Mouse (Mus musculus) gastrocnemius, postnatal 14 days (tissue): ENCODE results near the gene Shc3. TPM values are rescaled to one million over a fixed set of nuclear protein-coding genes. Genes with fewer than 3 reads are reported as not detected.

Experiments used
- DNase-seq: peaks from one replicate; pipeline ENCODE4 v3.0.0; 2021; ENCODE audit warnings: mixed read lengths
- intact Hi-C: fragments of 180-260 bp; cut with DNase I; formaldehyde crosslinking; loops from one replicate; pipeline ENCODE4 v1.15.1; 2025; ENCODE audit warnings: low total_unique reads
- total RNA-seq, 2 experiments: library from RNA; stranded (reverse); gene quantifications; 2 replicates each; pipeline ENCODE4 v1.2.3; 2021

The Shc3 gene
- total RNA-seq, 2 experiments from 2014 or later, result 1.4 to 2.2 TPM

DNA sequence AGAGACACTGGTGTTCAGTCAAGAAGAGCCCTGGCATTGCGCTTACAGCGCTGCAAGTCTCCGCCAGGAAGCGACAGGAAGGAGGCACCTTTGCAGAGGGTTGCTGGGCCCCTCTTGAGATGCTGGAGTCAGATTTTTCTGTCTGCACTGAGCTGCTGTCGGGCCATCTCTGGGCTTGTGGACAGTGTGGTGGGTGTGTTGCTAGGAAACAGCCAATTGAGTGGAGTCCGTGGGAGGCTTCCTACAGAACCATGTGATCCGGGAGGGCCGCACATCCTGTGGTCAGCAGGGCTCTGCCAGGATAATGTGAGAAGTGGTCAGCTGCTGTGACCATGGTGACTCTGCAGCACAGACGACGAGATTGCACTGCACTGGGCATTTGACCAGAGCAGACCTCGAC is 4.6 kb upstream of the Shc3 start:
- intact Hi-C loops, result no loop called here
- peak; percentile 37 for DNase-seq

DNA sequence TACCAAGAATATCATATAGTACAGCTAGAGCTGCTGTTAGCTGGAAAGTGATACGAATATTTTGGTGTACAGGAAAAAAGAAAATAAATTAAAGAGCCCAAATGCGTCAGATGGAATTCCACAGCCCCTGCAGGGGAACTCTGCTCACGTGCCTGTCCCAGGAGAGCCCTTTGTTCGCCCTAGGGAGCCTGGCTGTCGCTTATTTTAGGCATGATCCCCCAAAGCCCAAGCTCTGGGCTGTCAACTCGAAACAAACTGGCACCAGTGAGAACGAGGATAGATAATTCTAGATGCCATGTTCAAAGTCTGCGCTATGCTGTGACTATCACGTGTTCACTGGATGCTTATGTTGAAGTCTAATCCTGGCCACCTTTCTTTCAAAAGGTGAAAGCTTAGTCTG is 892 bp upstream of the Shc3 start:
- intact Hi-C loops, result no loop called here
- no peak for DNase-seq

DNA sequence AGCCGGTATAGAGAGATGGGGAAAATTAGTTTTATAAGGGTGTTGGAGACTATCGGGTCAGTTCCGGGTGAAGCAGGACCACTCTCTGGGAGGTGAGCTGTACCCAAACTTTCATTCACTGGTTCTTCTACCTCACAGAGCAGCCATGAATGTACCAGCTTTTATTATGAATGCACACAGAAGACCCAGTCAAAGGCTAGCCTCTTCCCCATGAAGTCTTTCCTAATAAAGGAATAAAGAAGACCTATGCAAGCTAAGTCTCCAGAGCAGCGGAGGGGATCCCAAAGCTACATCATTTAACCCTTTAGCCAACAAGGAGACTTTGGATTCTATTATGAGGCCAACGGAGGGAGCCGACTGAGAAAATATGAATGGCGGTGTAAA is 458 bp upstream of the Shc3 start:
- intact Hi-C loops, result no loop called here
- DNase-seq, result no peak

DNA sequence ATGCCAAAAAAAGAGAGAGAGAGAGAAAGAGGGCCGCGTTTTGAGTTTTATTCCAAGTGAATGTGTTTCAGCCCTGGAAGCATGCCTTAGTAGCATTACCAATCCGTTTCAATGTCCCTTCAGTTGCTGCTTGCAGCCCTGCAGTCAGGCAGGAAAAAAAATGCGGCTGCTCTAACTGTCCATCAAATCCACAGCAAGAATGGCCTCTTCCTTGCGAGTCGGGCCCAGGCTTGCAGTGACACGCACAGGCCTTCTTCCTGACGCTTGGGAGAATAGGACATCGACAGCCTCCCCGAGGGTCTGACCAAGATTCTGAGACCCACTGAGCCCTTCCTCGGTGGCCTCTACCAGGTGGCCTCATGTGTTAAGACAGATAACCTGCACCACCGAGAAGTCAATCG is 718 bp downstream of the Shc3 start:
- no peak for DNase-seq
- intact Hi-C loops, result no loop called here

DNA sequence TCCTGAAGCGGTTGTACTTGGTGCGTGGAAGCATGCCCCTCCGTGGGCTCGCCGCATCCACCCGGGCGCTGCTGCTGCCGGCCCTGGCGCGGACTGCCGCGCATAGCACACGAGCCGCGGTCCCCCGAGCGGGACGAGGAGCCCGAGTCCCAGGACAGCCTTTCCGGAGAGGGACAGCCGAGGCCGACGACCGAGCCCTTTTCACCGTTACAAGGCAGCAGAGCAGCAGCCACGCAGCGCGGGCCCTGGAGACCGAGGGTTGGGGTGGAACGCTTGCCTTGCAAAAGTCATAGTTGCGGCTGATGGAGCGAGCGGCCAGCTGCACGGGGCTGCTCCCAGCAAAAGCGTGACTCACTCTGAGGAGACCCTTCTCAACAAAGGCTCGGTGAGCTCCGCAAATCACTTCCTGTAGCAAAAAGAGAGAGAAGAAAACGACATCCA is 1.8 kb downstream of the Shc3 start:
- DNase-seq, result peak; percentile 28
- intact Hi-C loops, result no loop called here

DNA sequence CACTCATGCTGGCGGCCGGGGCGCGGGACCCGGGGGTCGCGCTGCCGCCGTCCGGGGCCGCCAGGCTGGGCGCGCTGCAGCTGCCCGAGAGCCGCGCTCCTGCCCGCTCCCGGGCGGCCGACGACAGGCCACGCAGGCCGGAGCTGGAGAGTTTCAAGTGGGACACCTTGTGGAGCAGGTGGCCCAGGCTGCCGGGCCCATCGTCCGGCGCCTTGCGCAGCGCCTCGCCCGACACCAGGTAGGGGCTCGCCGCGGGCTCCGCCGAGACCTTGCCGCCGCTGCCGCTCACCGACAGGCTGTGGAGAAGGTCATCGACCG is 2.2 kb downstream of the Shc3 start:
- DNase-seq, result no peak
- intact Hi-C loops, result no loop called here

DNA sequence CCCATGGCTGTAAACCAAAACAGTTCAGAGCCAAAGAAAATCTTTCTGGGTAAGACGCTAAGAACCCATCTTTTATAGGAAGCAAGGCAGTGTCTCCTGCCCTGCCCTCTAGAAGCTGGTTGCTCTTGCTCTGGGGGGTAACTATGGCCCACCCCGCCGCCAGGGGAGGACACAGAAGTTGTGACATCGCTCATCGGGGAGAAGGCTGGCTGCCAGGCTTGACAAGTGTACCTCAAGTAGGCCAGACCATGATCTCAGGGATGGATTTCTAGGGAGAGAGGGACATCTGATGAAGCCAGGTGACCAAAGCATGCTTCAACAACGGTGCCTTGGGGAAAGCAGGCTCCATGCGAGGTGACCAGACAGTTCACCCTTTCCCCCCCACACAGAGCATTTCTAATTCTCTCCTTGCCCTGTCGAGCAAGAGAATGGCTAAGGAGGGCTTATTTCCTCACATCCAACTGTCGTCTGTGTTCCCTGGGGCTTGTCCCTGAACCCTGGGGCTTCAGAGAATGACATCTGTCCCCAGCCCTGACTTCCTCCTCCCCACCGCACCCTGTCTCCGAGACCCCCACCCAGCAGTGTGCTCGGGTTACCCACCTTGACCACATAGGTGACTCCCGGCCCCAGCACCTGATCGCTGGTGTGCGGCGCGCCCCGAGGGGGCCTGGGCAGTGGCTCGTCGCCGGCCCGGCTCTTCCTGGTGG is 2.7 kb downstream of the Shc3 start:
- no peak for DNase-seq
- intact Hi-C loops, result no loop called here

DNA sequence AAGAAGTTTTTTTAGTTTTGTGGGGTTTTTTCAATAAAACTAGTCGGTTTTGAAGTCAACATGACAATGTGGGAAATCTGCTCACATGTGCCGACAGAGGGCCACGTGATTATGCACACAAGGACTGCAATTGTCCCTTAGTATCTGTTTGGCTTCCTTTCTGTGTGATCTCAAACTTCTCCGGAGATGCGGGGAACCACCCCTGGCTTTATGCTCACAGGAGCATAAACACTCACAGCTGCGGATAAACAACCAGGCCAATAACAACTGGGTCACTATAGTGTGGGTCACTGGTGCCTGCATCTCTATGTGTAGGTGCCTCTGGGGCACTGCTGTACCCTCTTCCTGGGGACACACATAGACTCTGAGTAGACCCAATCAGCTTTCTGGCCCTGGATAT is 4.5 kb downstream of the Shc3 start:
- DNase-seq, result no peak
- intact Hi-C loops, result no loop called here

DNA sequence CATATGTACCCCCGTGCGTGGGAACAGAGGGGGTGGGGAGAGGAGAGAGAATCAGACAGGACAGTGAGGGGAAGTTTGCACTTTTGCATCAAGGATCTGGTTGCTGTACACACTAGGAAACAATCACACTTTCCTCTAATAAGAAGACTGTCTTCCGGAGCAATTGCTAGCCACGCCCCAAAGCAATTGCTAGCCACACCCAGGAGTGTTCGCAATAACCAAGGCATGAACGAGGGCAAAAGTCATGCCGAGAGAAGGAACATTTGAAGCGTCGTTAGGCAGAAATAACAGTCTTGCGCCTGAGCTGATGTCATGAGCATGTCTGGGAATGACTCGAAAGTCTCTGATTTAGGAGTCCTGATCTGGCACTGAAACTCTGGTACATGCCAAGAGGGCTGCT is 15.9 kb downstream of the Shc3 start:
- intact Hi-C loops, result no loop called here
- no peak for DNase-seq

DNA sequence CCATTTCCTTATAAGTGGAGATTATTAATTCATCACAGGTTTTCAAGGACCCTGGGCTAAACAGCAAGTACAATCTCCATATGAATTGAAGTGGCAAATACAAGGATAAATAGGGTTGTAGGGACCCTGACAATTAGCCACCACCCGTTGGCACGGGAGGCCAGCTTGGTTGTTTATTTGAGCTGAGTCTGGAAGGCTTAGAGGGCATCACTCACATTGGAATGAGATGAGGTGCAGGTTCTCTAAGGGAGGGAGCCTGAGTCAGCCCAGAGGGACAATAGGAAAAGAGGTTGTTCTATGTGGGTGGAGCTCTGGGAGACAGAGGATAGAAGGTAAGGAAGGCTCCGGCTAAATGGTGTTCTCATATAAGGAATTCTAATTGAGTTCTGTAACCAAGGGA is 17.0 kb downstream of the Shc3 start:
- intact Hi-C loops, result no loop called here
- no peak for DNase-seq

DNA sequence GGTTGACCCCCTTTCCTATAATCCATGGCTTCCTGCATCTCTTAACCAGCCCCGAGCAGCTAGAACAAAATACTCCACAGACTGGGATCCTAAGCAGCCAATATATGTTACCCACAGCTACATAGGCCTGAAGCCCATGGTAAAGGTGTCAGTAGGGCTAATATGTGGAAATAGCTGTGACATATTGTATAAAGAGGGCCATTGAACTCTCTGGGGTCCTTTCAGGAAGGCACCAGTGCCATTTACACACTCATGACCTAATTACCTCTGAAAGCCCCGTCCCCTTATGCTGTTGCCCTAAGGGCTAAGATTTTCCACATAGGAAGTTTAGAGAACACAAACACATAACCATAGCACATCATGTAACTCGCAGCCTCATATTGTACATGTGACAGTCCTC is 17.4 kb downstream of the Shc3 start:
- DNase-seq, result no peak
- intact Hi-C loops, result no loop called here

DNA sequence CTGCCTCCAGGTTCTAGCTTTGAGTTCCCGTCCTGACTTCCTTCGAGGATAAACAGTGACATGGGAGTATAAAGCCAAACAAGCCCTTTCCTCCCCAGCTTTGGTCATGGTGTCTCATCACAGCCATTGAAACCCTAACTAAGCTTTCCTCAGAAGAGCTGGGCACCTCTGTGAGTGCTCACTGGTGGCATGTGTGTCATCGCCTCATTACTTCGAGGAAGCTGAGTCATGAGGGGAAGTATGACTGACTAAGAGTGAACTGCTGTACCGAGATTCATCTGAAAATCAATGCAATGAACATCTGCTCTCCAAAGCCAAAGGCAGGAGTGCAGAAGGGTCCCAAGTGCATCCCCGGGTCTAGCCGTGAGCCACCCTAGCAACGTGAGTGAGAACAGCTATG is 29.4 kb downstream of the Shc3 start:
- DNase-seq, result no peak
- intact Hi-C loops, result no loop called here

DNA sequence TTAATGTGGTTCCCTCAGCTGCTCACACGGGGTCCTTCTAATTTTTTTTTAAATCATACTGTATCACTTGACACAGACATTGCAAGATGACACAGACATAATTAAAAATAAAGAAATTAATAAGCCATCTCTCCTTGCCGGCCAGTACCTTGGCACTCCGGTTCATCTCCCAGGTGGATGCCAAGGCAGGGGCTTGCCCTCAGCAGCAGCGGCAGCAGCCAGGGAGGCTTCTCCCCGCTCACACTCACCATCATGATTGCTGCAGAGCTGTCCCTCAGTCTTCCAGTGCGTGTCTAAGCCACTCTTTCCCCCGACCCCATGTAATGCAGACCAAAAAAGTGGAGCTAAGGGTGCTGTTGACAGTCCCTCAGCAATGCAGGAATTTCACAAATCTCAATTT is 33.9 kb downstream of the Shc3 start:
- DNase-seq, result no peak
- intact Hi-C loops, result no loop called here

DNA sequence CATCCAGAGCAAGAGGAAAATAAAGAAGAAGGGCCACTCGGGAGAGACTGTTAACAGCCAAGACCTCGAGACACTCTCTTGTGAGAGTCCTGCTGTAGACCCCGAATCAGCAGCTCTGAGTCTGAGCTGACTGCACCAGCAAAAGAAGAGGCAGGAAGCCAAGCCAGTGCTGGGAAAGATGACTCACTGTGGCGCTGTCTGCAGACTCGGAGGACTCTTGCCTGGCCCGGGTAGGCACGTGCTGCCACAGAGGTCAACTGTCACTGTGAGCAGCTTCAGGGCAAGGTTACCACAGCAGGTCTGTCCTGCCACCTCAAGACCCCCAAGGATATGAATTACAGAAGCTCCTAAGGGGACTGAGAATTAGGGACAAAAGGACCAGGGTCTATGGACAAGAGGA is 42.7 kb downstream of the Shc3 start:
- intact Hi-C loops, result no loop called here
- DNase-seq, result peak; percentile 44

DNA sequence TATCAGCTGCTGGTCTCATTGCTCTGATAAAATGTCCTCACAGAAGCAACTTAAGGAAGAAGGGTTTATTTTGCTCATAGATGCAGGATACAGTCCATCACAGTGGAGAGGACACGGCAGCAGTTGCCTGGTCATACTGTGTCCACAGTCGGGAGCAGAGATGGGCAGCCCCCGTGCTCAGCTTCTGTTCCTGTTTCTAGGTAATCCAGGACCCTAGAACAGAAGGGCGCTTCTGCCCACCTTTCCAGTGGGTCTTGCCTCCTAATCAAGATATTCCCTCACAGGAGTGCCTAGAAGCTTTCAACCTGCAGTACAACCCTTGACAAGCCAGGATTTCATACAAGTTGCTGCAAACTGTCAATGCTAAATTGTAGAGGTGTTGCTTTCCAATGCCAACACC is 44.9 kb downstream of the Shc3 start:
- intact Hi-C loops, result no loop called here
- DNase-seq, result no peak

DNA sequence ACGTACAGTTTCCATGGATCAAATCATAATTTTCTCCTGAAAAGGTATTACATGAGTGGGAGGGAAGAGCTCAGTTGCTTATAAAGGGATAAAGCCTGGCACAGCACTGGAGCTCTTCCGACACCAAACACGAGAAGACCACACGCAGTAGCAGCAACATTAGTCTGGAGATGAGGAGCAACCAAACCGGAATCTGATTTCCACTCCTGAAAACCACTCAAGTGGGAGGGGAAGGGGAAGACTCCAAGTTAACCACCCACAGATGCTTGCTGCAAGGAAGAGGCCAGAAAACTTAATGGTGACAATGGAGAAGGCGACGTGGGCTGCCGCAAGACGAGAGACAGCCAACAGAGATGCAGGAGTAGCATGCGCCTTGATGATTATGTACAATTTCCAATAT is 45.9 kb downstream of the Shc3 start:
- intact Hi-C loops, result no loop called here
- no peak for DNase-seq

DNA sequence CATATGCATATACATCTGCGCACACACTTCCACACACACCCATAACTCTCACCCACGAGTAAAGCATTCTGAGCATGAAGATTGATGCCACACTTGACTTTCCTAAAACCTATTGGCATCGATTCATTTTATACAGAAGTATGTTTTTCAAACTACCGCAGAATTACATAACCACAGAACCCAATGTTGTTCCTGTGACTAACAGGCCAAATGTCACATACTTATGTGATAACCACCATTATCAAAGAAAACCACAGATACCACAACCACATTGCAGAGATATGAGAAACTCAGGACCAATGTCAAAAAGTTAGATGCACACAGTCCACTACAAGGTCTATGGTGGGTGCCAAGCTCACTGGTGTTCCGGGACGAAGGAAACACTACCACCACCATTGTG is 50.3 kb downstream of the Shc3 start:
- no peak for DNase-seq
- intact Hi-C loops, result no loop called here

DNA sequence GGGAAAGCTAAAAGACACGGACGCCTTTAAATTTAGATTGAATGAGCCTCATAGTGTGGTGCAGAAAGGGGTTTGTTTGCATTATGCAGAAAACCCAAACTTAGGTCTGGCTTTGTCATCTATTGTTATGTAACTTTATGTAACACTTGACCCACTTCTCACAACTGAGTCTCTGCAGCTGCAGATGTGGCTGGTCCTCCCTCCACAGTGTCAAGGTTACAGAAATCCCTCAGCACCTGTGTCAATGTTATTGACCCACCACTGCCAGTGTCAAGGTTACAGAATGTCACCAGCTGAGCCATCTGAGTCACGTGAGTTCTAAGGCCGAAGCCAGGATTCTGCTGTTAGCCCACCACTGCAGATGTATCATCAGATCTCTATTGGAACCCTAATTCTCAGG is 51.3 kb downstream of the Shc3 start:
- intact Hi-C loops, result no loop called here
- DNase-seq, result no peak

DNA sequence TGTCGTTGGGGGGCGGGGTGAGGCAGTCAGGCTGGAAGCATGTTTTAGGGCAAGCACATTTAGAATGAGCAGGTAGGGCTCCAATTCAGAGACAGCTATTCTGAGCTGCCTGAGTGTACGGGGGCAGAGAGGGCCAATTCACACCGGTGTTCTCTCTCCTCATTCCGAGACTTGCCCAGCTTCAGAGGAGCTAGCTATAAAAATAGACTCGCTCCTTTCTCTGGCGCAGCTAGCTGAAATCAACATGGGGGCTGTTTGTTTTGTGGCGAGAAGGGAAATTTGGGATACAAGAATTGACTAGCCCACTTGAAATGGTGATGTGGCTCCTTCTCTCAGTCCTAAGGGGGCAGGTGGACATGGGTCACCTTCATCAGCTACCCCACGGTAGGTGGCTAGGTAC is 60.4 kb downstream of the Shc3 start:
- intact Hi-C loops, result no loop called here

DNA sequence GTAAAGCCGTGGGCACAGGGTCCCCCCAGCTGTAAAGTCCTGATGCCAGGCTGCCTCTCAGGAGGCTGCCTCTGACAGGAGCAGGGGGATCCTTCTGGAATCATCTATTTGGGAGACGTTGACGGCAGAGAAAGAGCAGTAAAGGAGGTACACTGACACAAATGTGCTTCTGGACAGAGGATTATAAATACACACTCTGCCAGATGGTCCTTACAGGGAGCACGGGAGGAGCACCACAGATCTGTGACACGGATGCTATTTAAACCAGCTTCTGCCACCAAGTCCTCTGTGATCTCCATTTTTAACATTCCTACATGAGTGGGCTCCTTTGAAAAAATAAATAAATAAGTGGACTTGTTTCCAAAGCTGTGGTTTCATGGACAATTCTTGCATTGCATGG is 63.5 kb downstream of the Shc3 start:
- DNase-seq, result no peak
- intact Hi-C loops, result no loop called here

More for the DNA sequence above, 60.4 kb downstream of the Shc3 start:
- DNase-seq, result no peak

DNA sequence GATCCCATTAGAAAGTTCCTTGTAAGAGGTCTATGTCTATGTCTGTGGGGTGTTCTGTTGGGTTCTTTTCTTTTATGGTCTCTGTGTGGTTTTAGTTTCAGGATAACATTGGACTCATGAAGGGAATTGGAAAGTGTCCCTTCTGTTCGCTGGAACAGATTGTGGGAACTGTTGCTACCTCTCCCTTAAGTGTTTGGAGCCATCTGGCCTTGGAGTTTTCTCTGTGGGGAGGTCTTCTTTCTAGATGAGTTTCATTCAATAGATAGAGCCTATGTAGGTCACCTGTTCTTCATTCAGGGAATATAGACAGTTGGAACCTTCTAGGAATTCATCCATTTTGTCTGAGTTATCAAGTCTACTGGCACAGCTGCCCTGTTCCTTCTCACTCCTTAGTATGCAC is 69.5 kb downstream of the Shc3 start:
- DNase-seq, result no peak
- intact Hi-C loops, result no loop called here

DNA sequence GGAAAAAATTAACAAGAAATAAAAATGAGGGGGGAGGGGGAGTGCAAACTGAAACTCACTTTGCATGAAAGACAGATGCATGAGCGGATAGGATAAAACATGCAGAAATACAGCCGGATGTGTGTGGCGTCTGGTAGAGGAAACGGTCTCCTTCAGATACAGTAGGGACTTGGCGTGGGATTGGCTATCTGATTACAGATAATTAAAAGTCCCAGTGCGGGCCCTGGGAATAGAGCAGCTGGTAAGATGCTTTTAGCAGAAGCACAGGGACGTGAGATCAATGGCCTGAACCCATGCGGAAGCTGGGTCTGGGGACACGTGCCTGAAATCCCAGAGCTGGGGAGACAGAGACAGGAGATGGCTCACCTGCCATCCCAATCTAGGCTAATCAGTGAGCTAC is 75.5 kb downstream of the Shc3 start:
- intact Hi-C loops, result no loop called here
- no peak for DNase-seq
